Mouse (Mus musculus): ENCODE measurements at regions not wholly inside any gene's neighbourhood (a gene's known extent, or its start where the extent isn't known, plus 50 kb on each side); places are given as distances from the start of the nearest gene placed in this dataset.

DNA sequence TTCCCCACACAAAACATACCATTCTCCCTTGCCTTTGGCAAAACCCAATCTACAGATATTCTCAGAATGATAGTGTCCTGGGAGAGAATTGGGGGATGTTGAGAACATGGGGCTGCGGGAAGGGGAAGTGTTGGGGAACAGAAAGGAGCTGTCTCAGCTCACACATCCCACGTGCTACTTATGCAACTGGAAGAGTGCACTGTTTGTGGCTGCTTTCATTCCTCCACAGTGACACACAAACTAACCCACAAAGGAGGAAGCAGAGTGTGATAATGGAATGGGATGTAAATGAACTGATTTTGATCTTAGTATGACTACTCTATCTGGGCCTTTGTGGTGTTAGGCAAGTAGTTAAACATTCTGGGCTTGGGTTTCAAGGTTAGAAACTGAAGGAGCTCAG lies 317.3 kb upstream of the Epha4 start:
- no peaks in the 10 kb centered on the region for H3K4me1 ChIP-seq
- no peak for ATAC-seq (replicated peaks; ENCODE audit: low FRiP score)
- no peaks in the 10 kb centered on the region for H3K9me3 ChIP-seq (replicated peaks)
- no peaks in the 10 kb centered on the region for H3K36me3 ChIP-seq
- 61% methylated on average over 2 of the region's 2 CpGs for WGBS
- no peak overlapping the region for H3K4me3 ChIP-seq (replicated peaks)
- H3K9ac ChIP-seq = no peak overlapping the region
- H3K27ac ChIP-seq = no peak overlapping the region
- H3K4me2 ChIP-seq = no peak overlapping the region
- no peaks in the 10 kb centered on the region for H3K27me3 ChIP-seq

DNA sequence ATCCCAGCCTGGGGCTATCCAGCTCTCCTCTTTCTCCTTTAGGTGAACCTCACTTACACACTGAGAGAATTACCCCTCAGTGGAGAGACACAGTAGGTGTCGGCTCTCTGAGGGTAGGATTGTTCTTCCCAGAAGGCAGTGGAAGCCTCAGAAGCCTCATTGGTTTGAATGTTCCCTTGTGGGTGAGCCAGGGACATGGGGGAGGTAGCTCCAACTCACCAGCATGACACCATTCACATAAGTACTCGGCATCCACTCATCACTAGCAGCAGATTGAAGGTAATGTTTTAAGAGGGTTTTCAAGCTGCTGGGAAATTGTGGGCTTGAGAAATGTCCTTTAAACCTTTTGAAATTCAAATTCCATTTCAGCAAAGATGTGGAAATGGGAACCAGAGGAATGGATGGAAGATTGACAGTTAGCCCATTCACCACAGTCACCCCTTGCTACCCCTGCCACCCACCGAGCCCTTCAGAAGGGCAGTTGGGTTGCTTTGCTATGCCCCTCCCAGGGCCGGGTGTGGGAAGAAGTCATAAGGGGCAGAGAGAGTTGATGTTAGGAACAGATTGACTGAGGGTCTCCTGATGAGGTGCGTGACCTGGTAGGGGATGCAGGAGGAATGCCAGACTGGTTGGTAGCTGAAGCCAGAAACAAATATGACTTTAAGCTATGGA lies 310.0 kb upstream of the Epha4 start:
- 28% methylated on average over 5 of the region's 5 CpGs for WGBS
- H3K4me2 ChIP-seq = peak overlapping the region; percentile 38; the same call in 1 of the 2 replicates
- H3K4me3 ChIP-seq (replicated peaks) = no peak overlapping the region
- H3K4me1 ChIP-seq = peaks cover 15% of the 10 kb centered on the region
- H3K9me3 ChIP-seq (replicated peaks) = no peaks in the 10 kb centered on the region
- no peaks in the 10 kb centered on the region for H3K27me3 ChIP-seq
- peak overlapping the region; percentile 39; the same call in 1 of the 2 replicates for H3K27ac ChIP-seq
- no peaks in the 10 kb centered on the region for H3K36me3 ChIP-seq
- no peak overlapping the region for H3K9ac ChIP-seq
- no peak for ATAC-seq (replicated peaks; ENCODE audit: low FRiP score)

DNA sequence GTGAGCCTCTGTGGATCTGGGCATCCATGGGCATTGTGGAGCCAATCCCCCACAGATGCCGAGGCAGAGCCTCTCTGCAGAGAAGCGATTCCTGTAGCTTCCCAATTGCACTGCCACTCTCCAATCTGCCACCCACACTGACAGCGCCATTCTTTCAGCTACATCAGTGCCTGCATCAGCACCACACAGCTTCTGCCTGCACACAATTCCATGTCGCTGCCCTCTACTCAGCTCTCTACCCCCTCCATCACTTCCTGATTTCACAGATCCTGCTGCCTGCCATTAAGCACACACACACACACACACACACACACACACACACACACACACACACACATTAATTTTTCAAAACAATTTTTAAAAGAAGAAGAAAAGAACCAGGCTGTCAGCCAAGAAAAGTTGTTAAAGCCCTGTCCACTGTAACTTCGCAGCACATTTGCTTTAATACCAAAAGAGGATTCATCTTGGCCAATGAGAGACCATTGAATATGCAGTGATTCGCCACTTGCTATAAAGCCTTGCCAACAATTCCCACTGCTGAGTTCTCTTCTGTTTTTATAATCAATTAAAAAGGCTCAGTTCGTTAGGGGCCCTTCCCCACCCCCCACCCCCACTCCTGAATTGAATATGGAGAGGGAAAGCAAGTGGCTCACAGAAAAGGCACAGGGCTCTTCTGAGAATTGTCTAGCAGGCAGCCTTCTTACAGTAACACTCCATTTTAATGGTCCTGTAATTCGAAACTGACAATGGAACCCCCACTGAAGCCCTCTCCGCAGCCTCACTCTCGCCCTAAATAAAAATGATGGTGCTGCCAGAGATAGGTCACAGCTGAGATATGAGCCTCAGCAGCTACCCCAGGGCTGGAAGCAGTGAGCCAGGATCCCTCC lies 309.2 kb upstream of the Epha4 start:
- H3K9me3 ChIP-seq (replicated peaks) = no peaks in the 10 kb centered on the region
- H3K27ac ChIP-seq = peak overlapping the region; percentile 39
- H3K4me1 ChIP-seq = peaks cover 15% of the 10 kb centered on the region
- no peaks in the 10 kb centered on the region for H3K36me3 ChIP-seq
- 17% methylated on average over 10 of the region's 10 CpGs for WGBS
- H3K9ac ChIP-seq = no peak overlapping the region
- ATAC-seq (replicated peaks; ENCODE audit: low FRiP score) = peak; percentile 90
- peak overlapping the region; percentile 38 for H3K4me2 ChIP-seq
- no peak overlapping the region for H3K4me3 ChIP-seq (replicated peaks)
- no peaks in the 10 kb centered on the region for H3K27me3 ChIP-seq

DNA sequence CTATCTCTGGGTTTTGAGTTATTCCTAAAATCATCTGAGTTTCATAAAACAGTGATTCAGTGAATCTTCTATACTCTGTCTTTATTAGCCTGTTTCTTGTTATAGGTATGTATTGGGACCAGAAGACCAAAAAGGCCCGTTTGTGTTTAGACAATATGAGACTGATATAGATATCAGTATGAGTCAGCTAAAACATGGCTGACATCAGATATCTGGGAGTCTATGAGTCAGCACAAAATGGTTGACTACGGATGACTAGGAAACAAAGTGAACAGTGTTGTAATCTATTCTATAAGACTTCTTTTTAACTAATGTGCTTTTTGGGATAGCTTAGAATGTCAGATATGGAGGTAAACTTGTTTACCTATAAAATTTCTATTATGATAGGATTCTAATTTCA lies 305.2 kb upstream of the Epha4 start:
- Histone ChIP-seq H3K27ac (no peak overlapping the region), H3K4me3 (replicated peaks) (no peak overlapping the region), H3K4me1 (peaks cover 15% of the 10 kb centered on the region), H3K27me3 (no peaks in the 10 kb centered on the region), H3K4me2 (no peak overlapping the region), H3K9ac (no peak overlapping the region), H3K36me3 (no peaks in the 10 kb centered on the region), H3K9me3 (replicated peaks) (no peaks in the 10 kb centered on the region)
- 82% methylated on average over 2 of the region's 2 CpGs for WGBS
- ATAC-seq (replicated peaks; ENCODE audit: low FRiP score) = no peak

DNA sequence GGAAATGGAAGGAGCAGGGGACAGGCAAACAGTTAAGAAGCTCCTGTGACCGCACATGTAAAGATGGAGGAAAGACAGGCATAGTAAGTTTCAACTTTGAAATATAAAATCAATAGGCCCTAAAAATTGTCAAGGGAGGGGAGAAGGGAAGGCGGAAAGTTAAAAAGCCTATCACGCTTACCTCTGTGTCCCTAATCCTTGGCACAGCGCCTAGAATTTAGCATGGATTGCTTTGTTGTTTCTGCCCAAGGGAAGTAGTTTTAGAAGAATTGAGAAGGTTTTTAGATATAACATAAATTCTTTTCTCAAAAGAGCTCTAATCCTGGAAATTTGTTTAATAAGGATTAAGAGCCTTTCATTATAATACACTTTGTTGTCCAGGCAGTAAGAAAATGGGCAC lies 300.6 kb upstream of the Epha4 start:
- Histone ChIP-seq H3K27me3 (no peaks in the 10 kb centered on the region), H3K9ac (no peak overlapping the region), H3K4me1 (no peaks in the 10 kb centered on the region), H3K36me3 (no peaks in the 10 kb centered on the region), H3K4me3 (replicated peaks) (no peak overlapping the region), H3K27ac (no peak overlapping the region), H3K4me2 (no peak overlapping the region), H3K9me3 (replicated peaks) (no peaks in the 10 kb centered on the region)
- no peak for ATAC-seq (replicated peaks; ENCODE audit: low FRiP score)
- 84% methylated on average over 4 of the region's 4 CpGs for WGBS

DNA sequence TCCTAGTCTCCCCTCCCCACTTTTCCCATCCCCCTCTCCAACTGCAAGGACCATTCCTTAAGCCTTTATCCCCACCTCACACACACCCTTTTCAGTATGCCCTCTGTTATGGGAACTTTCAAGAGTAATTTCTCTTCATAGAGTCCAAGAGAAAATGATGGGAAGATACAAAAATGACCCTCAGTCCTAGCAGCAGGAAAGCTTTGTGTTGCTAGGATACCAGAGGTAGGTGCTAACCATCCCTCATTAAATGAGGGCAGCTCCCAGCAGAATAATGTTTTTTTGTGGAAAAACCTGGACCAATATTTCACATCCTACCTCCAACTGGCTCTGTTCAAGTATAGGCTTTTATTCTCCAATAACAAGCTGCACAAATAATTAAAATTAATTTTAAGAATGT lies 296.7 kb upstream of the Epha4 start:
- ATAC-seq (replicated peaks; ENCODE audit: low FRiP score) = no peak
- Histone ChIP-seq H3K4me2 (no peak overlapping the region), H3K4me1 (no peaks in the 10 kb centered on the region), H3K36me3 (no peaks in the 10 kb centered on the region), H3K4me3 (replicated peaks) (no peak overlapping the region), H3K9ac (no peak overlapping the region), H3K9me3 (replicated peaks) (no peaks in the 10 kb centered on the region), H3K27me3 (no peaks in the 10 kb centered on the region), H3K27ac (no peak overlapping the region)

DNA sequence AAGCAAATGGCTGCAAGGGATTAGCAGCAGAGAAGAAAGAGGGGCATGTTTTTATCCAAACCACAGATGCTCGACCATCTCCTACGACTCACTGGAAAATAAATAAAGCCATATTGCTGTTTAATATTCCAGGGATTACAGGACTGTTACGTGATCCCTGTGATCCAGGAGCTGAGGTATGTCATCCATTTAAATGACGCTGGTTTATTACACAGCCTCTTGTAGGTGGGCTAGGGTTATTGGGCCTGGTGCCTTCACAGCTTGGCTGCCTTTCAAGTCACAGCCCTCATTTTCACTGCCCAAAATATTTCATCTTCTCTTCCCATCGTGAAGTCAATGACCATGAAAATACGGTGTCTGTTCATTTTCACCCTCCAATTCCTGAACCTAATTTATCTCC lies 276.1 kb upstream of the Epha4 start:
- no peaks in the 10 kb centered on the region for H3K4me1 ChIP-seq
- no peak overlapping the region for H3K4me3 ChIP-seq (replicated peaks)
- ATAC-seq (replicated peaks; ENCODE audit: low FRiP score) = no peak
- H3K4me2 ChIP-seq = no peak overlapping the region
- H3K9ac ChIP-seq = no peak overlapping the region
- 69% methylated on average over 6 of the region's 6 CpGs for WGBS
- no peak overlapping the region for H3K27ac ChIP-seq
- H3K36me3 ChIP-seq = no peaks in the 10 kb centered on the region
- no peaks in the 10 kb centered on the region for H3K9me3 ChIP-seq (replicated peaks)
- no peaks in the 10 kb centered on the region for H3K27me3 ChIP-seq

DNA sequence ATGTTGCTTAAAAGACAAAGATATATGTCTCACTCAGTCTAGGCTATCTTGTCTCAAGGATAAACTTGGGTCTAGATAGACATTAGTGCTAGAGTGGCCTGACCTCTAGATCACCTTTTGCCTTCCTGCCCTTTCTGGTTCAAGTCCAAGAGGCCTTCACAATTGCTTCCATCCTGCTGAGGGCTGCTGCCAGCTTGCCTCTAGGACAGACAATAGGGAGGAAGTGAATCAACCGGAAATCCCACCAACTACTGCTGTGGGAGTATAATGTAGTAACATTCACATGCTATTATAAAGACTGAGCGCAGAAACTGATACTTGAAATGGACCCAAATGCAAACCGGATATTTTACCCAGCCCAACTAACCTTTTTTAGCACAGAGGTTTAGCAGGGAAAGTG lies 239.4 kb upstream of the Epha4 start:
- ATAC-seq (replicated peaks; ENCODE audit: low FRiP score) = no peak
- H3K4me3 ChIP-seq (replicated peaks) = no peak overlapping the region
- H3K9me3 ChIP-seq (replicated peaks) = no peaks in the 10 kb centered on the region
- no peaks in the 10 kb centered on the region for H3K27me3 ChIP-seq
- H3K36me3 ChIP-seq = no peaks in the 10 kb centered on the region
- H3K9ac ChIP-seq = no peak overlapping the region
- no peak overlapping the region for H3K27ac ChIP-seq
- H3K4me1 ChIP-seq = no peaks in the 10 kb centered on the region
- 84% methylated on average over 3 of the region's 3 CpGs for WGBS
- H3K4me2 ChIP-seq = no peak overlapping the region

DNA sequence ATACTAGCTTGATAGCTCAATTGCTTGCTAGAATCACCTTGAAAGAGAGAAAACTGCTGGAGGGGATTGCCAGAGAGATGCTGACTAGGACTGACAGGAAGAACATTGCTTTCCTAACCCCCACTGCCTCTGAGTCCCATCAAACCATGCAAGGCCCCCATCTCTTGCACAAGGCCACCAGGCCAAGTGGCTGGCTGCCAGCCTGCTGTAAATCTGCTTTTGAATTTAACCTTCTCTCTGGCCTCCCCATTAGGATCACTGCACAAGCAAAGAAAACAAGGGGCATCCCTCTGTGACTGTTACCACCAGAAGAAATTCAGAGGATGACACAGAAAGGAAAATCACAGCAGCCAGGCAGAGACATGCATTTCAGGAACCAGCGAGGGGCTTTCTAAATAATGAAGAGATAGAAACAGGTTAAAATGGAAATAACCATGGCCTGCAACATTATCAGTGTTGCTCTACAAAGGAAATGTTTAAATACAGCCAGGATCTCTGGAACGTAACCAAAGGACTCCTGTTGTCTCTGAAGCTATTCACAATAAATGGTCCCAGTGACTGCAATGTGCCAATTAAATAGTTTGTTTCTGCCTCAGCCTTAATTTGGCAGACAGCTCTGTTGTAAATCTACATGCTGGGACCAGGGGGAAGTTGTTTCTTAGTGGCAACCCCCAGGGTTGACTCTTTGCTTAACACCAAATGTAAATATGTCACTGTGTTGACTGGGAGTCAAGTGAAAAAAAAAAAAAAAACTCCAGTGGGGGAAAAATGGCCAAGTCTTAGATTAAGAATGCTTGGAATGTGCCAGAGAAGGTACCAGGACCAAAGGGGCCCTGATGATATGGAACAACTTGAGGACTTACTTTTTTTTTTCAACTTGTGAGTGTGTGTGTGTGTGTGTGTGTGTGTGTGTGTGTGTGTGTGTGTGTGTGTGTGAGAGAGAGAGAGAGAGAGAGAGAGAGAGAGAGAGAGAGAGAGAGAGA lies 233.9 kb upstream of the Epha4 start:
- Histone ChIP-seq H3K27ac (peak overlapping the region; percentile 41; the same call in 1 of the 2 replicates), H3K9me3 (replicated peaks) (no peaks in the 10 kb centered on the region), H3K4me3 (replicated peaks) (no peak overlapping the region), H3K9ac (no peak overlapping the region), H3K36me3 (no peaks in the 10 kb centered on the region), H3K4me1 (peaks cover 15% of the 10 kb centered on the region), H3K4me2 (no peak overlapping the region), H3K27me3 (no peaks in the 10 kb centered on the region)
- peak; percentile 62; the same call in 1 of the 2 replicates for ATAC-seq (replicated peaks; ENCODE audit: low FRiP score)
- WGBS = 24% methylated on average over 2 of the region's 2 CpGs

DNA sequence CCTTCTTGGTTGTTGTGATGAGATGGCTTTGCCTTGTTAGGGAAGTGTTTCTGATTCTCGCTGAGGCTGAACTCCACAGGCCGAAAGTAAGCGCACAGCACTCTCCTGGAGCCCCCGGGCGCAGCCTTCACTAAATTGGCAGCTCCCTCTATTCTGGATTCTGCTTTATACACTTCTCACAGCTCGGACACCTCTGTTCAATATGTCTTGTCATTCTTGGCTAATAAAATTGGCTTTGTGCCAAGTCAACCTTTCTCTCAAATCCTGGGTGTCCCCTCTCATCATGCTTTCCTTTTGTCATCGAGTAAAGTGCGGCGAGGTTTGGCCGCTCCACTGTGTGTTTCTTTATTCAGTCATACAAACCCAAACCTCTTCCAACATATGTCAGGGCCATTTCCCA lies 217.2 kb upstream of the Epha4 start:
- Histone ChIP-seq H3K4me2 (no peak overlapping the region), H3K9me3 (replicated peaks) (no peaks in the 10 kb centered on the region), H3K9ac (no peak overlapping the region), H3K4me3 (replicated peaks) (no peak overlapping the region), H3K36me3 (no peaks in the 10 kb centered on the region), H3K4me1 (no peaks in the 10 kb centered on the region), H3K27me3 (no peaks in the 10 kb centered on the region), H3K27ac (no peak overlapping the region)
- 88% methylated on average over 10 of the region's 10 CpGs for WGBS
- ATAC-seq (replicated peaks; ENCODE audit: low FRiP score) = no peak

DNA sequence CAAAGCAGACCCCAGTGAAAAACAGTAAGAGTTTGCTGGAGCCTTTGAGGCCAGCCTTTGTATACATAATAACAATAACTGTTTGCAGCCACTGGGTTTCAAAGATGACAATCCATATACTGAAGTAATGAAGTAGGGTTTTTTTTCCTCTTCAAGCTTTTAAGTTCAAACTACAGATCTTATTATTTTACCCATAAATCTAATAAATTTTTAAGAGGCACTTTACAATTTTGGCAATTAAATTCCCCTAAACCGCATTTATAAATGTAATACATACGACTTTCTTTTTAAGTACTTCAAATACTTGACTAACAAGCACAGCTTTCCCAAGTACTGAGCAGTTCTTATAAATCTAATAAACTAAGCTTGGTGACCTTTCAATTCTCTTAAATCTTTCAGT lies 212.7 kb upstream of the Epha4 start:
- Histone ChIP-seq H3K27ac (0 out of 2 replicates have a peak overlapping the region, but pooled peaks have one; percentile 45), H3K9ac (no peak overlapping the region), H3K4me3 (replicated peaks) (no peak overlapping the region), H3K4me1 (no peaks in the 10 kb centered on the region), H3K36me3 (no peaks in the 10 kb centered on the region), H3K4me2 (no peak overlapping the region), H3K9me3 (replicated peaks) (no peaks in the 10 kb centered on the region), H3K27me3 (no peaks in the 10 kb centered on the region)
- no peak for ATAC-seq (replicated peaks; ENCODE audit: low FRiP score)
- WGBS = 72% methylated on average over 2 of the region's 2 CpGs

DNA sequence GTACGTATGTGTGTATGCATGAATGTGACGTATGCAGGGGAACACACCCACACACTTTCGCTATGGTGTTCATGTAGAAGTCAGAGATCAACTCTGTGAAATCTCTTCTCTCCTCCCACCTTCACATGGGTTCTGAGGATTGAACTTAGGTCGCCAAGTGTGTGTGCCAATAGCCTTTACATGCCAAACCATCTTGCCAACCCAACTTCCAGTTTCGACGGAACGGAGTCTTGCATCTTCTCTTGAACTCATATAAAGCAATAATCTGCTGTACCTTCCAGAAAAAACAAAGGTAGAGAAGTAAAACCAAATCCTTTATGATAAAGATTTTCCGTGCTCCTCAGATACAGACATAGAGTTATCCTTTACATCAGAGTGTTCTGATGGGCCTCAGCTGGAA lies 208.4 kb upstream of the Epha4 start:
- 88% methylated on average over 8 of the region's 8 CpGs for WGBS
- no peak for ATAC-seq (replicated peaks; ENCODE audit: low FRiP score)

More for the DNA sequence above, 208.4 kb upstream of the Epha4 start:
- Histone ChIP-seq H3K36me3 (no peaks in the 10 kb centered on the region), H3K9ac (no peak overlapping the region), H3K27ac (no peak overlapping the region), H3K4me1 (no peaks in the 10 kb centered on the region), H3K9me3 (replicated peaks) (no peaks in the 10 kb centered on the region), H3K27me3 (no peaks in the 10 kb centered on the region), H3K4me3 (replicated peaks) (no peak overlapping the region), H3K4me2 (no peak overlapping the region)

Data from kidney, embryonic 15.5 days (tissue).